Mouse (Mus musculus) E14TG2a.4 (cell line): ENCODE results near the gene Dnajb1.

Experiments used
- CTCF ChIP-seq: conservative IDR thresholded peaks from 2 replicates; pipeline ENCODE4 v1.5.1; 2014; ENCODE audit warnings: low read length
- NANOG ChIP-seq: IDR thresholded peaks from 2 replicates; pipeline ENCODE4 v1.6.1; 2014; ENCODE audit warnings: borderline replicate concordance, low read length, mixed read lengths
- POU5F1 ChIP-seq: IDR thresholded peaks from 2 replicates; pipeline ENCODE4 v1.6.1; 2014; ENCODE audit warnings: low read length, borderline replicate concordance

DNA sequence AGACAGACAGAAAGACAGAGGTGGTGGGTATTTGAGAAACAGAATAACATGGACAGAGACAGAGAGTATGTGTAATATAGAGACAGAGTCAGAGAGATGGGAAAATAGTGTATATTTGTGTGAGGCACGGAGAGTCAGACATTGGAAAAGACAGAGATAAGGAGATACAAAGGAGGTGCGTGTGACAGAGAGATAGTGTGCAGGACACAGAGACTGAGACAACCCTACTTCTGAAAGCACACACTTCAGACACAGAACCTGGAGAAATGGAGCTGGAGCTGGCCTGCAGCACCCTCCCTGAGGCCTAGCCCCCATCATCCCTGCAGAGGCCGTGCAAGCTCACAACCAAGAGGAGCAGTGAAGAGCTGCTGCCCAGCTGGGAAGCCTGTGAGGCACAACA lies 45.3 kb upstream of the Dnajb1 start:
- TF ChIP-seq CTCF: no peak
- no peak for TF ChIP-seq NANOG
- no peak for TF ChIP-seq POU5F1
